Mouse (Mus musculus): ENCODE measurements around the gene Hint2. TPM values are rescaled to one million over a fixed set of nuclear protein-coding genes. Genes with fewer than 3 reads are reported as not detected.

Gene Hint2
- polyA plus RNA-seq, 1 experiment, result 94.3 TPM

DNA sequence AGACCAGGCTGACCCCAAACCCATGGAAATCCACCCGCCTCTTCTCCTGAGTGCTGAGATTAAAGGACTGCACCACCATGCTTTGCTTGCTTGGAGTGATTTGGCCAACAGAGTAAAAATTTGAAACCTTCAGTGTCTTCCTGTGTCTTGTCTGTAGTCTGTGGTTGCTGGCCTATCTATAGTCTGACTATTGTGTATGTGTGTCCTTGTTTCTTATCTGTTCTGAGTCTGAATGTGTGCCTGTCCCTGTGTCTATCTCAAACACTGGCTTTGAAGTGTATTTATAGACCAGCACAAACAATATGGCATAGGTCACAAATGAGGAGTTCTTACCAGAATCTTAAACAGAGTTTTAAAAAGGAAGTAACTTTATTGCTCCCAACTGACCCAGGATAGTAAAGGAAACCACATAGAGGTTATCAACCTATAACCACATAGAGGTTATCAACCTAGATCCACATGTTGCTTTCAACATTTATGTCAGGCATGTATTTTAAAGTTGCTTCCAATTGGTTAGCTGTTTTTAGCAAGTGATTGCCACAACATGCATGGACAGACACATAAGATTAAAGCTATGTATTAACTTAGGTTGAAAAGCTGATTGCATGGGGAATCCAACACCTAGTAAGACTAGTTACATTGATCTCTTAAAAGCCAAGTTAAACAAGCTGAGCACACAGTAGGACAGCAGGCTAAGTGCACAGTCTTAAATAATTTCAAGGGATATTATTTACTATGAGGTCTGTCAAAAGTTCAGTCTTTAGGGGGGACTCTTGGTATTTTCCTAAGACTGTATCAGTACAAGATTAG lies 38.4 kb upstream of the Hint2 start:
- Histone ChIP-seq H3K4me3 (replicated peaks; ENCODE audit: insufficient read depth, low read depth, low read length) (no peak overlapping the region), H3K27me3 (ENCODE audit: control insufficient read depth, insufficient read depth, low read length) (no peaks in the 10 kb centered on the region), H3K4me1 (ENCODE audit: control insufficient read depth, insufficient read depth, low read length) (peaks cover 33% of the 10 kb centered on the region), H3K27ac (ENCODE audit: insufficient read depth, low read length) (no peak overlapping the region)
- no peak for TF ChIP-seq CTCF (IDR thresholded peaks at IDR 0.05; ENCODE audit: borderline replicate concordance, insufficient read depth, low read depth, low read length)
- 100% methylated on average over 1 of the region's 1 CpGs for WGBS
- DNase-seq, result no peak

GRCm38 (mm10) chr4:43693806-43694241 lies 37.6 kb upstream of the Hint2 start:
- H3K27me3 ChIP-seq (ENCODE audit: control insufficient read depth, insufficient read depth, low read length), result no peaks in the 10 kb centered on the region
- H3K27ac ChIP-seq (ENCODE audit: insufficient read depth, low read length), result no peak overlapping the region
- DNase-seq, result peak in 1 of 2 experiments; percentile 57
- TF ChIP-seq POLR2A (IDR thresholded peaks at IDR 0.05; ENCODE audit: borderline replicate concordance, insufficient read depth, low read length) (no peak), CTCF (IDR thresholded peaks at IDR 0.05; ENCODE audit: borderline replicate concordance, insufficient read depth, low read depth, low read length) (no peak)
- H3K4me1 ChIP-seq (ENCODE audit: control insufficient read depth, insufficient read depth, low read length), result peaks cover 37% of the 10 kb centered on the region
- WGBS, result 40% methylated on average over 5 of the region's 5 CpGs
- H3K4me3 ChIP-seq (replicated peaks; ENCODE audit: insufficient read depth, low read depth, low read length), result no peak overlapping the region

GRCm38 (mm10) chr4:43691026-43691425 lies 34.8 kb upstream of the Hint2 start:
- 50% methylated on average over 5 of the region's 5 CpGs for WGBS
- TF ChIP-seq CTCF (IDR thresholded peaks at IDR 0.05; ENCODE audit: borderline replicate concordance, insufficient read depth, low read depth, low read length), result no peak
- Histone ChIP-seq H3K4me1 (ENCODE audit: control insufficient read depth, insufficient read depth, low read length) (peaks cover 25% of the 10 kb centered on the region), H3K27ac (ENCODE audit: insufficient read depth, low read length) (no peak overlapping the region), H3K27me3 (ENCODE audit: control insufficient read depth, insufficient read depth, low read length) (no peaks in the 10 kb centered on the region), H3K4me3 (replicated peaks; ENCODE audit: insufficient read depth, low read depth, low read length) (no peak overlapping the region)
- no peak for DNase-seq

GRCm38 (mm10) chr4:43690021-43690420 lies 33.8 kb upstream of the Hint2 start:
- no peak for DNase-seq
- Histone ChIP-seq H3K27me3 (ENCODE audit: control insufficient read depth, insufficient read depth, low read length) (no peaks in the 10 kb centered on the region), H3K4me1 (ENCODE audit: control insufficient read depth, insufficient read depth, low read length) (peaks cover 25% of the 10 kb centered on the region), H3K27ac (ENCODE audit: insufficient read depth, low read length) (no peak overlapping the region), H3K4me3 (replicated peaks; ENCODE audit: insufficient read depth, low read depth, low read length) (no peak overlapping the region)
- no peak for TF ChIP-seq POLR2A (IDR thresholded peaks at IDR 0.05; ENCODE audit: borderline replicate concordance, insufficient read depth, low read length)
- no peak for TF ChIP-seq CTCF (IDR thresholded peaks at IDR 0.05; ENCODE audit: borderline replicate concordance, insufficient read depth, low read depth, low read length)
- 27% methylated on average over 17 of the region's 17 CpGs for WGBS

GRCm38 (mm10) chr4:43679416-43680043 lies 23.3 kb upstream of the Hint2 start:
- Histone ChIP-seq H3K27me3 (ENCODE audit: control insufficient read depth, insufficient read depth, low read length) (no peaks in the 10 kb centered on the region), H3K4me1 (ENCODE audit: control insufficient read depth, insufficient read depth, low read length) (peaks cover 18% of the 10 kb centered on the region), H3K27ac (ENCODE audit: insufficient read depth, low read length) (no peak overlapping the region), H3K4me3 (replicated peaks; ENCODE audit: insufficient read depth, low read depth, low read length) (no peak overlapping the region)
- TF ChIP-seq POLR2A (IDR thresholded peaks at IDR 0.05; ENCODE audit: borderline replicate concordance, insufficient read depth, low read length) (no peak), CTCF (IDR thresholded peaks at IDR 0.05; ENCODE audit: borderline replicate concordance, insufficient read depth, low read depth, low read length) (no peak)
- 48% methylated on average over 7 of the region's 7 CpGs for WGBS
- peak in 1 of 2 experiments; percentile 55 for DNase-seq

DNA sequence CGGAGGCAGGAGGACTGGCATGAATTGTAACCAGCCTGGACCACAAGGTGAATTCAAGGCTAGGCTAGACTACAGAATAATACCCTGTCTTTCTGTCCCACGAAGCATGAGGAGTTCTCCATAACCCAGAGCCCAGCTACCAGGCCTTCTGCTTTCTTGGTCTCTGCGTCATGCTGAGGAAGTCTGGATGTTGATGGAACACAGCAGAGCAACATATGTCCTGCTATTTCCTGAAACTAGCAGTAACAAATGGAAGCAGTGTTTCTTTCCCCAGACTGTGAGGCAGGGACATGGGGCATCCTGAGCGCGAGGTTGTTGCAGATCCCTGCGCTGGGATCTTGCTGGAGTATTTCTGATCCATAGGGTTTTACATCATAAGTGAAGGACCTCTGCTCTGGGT lies 22.3 kb upstream of the Hint2 start:
- 44% methylated on average over 6 of the region's 6 CpGs for WGBS
- peaks cover 22% of the 10 kb centered on the region for H3K4me1 ChIP-seq (ENCODE audit: control insufficient read depth, insufficient read depth, low read length)

GRCm38 (mm10) chr4:43675608-43676007 lies 19.3 kb upstream of the Hint2 start:
- Histone ChIP-seq H3K27me3 (ENCODE audit: control insufficient read depth, insufficient read depth, low read length) (no peaks in the 10 kb centered on the region), H3K27ac (ENCODE audit: insufficient read depth, low read length) (no peak overlapping the region), H3K4me3 (replicated peaks; ENCODE audit: insufficient read depth, low read depth, low read length) (no peak overlapping the region), H3K4me1 (ENCODE audit: control insufficient read depth, insufficient read depth, low read length) (peaks cover 31% of the 10 kb centered on the region)
- 79% methylated on average over 4 of the region's 4 CpGs for WGBS
- no peak for DNase-seq
- TF ChIP-seq POLR2A (IDR thresholded peaks at IDR 0.05; ENCODE audit: borderline replicate concordance, insufficient read depth, low read length) (no peak), CTCF (IDR thresholded peaks at IDR 0.05; ENCODE audit: borderline replicate concordance, insufficient read depth, low read depth, low read length) (no peak)

More for the DNA sequence above, 22.3 kb upstream of the Hint2 start:
- Histone ChIP-seq H3K4me3 (replicated peaks; ENCODE audit: insufficient read depth, low read depth, low read length) (no peak overlapping the region), H3K27ac (ENCODE audit: insufficient read depth, low read length) (no peak overlapping the region), H3K27me3 (ENCODE audit: control insufficient read depth, insufficient read depth, low read length) (no peaks in the 10 kb centered on the region)
- TF ChIP-seq CTCF (IDR thresholded peaks at IDR 0.05; ENCODE audit: borderline replicate concordance, insufficient read depth, low read depth, low read length) (no peak), POLR2A (IDR thresholded peaks at IDR 0.05; ENCODE audit: borderline replicate concordance, insufficient read depth, low read length) (no peak)
- DNase-seq, result peak in 1 of 2 experiments; percentile 53

- H3K4me3 ChIP-seq (replicated peaks; ENCODE audit: insufficient read depth, low read depth, low read length), result no peak overlapping the region
- no peak for DNase-seq
- H3K4me1 ChIP-seq (ENCODE audit: control insufficient read depth, insufficient read depth, low read length), result peaks cover 32% of the 10 kb centered on the region
- no peak overlapping the region for H3K27ac ChIP-seq (ENCODE audit: insufficient read depth, low read length)
- H3K27me3 ChIP-seq (ENCODE audit: control insufficient read depth, insufficient read depth, low read length), result no peaks in the 10 kb centered on the region
- 85% methylated on average over 5 of the region's 5 CpGs for WGBS
- TF ChIP-seq POLR2A (IDR thresholded peaks at IDR 0.05; ENCODE audit: borderline replicate concordance, insufficient read depth, low read length) (no peak), CTCF (IDR thresholded peaks at IDR 0.05; ENCODE audit: borderline replicate concordance, insufficient read depth, low read depth, low read length) (no peak)
These were observed 18.7 kb upstream of the Hint2 start for GRCm38 (mm10) chr4:43674974-43675373.

Data from cerebellum, adult 2 months (tissue).